Mouse (Mus musculus) naive thymus-derived CD4-positive, alpha-beta T cell, adult 2 months (primary cell): ENCODE measurements around the gene Dbil5.
"Not testable (repeated sequence)": the region's sequence is repeated elsewhere in the genome, so short reads cannot be mapped to it uniquely, and the experiment has no call there.

Source experiments
- DNase-seq: peaks from one replicate; pipeline ENCODE4 v3.0.0-alpha.2; 2011; ENCODE audit warnings: low read depth

Dbil5 gene

GRCm38 (mm10) chr11:76217390-76217800 lies at the start of gene Dbil5, which contains the start of gene Gemin4:
TSS of gene Dbil5 (plus strand) at chr11:76217608.
TSS of gene Gemin4 (minus strand) at chr11:76217664.
- DNase-seq: peak; percentile 100

- no peak for DNase-seq
These were observed 48.4 kb upstream of the Dbil5 start for GRCm38 (mm10) chr11:76168976-76169375.

DNA sequence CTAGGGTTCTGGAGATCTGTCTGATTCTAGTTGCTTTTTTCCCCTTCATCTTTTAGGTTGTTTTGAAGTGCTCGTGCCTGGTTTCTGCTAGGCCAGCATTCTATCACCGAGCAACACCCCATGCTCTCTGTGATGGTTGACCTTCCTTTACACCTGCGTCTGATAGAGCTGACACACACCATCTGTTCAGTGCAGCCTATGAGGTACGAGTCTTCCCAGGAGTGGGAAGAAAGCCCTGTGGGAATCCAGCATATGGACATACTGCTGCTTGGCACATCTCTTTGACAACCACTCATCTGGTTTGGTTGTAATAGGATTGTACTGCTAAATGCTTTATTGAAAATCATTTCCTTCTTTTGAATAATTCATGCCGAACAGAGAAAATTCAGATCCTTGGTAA lies 47.2 kb upstream of the Dbil5 start:
- DNase-seq: no peak

- DNase-seq: peak; percentile 17
These were observed 38.5 kb upstream of the Dbil5 start for GRCm38 (mm10) chr11:76178726-76179494.

GRCm38 (mm10) chr11:76179495-76180145 lies 37.8 kb upstream of the Dbil5 start, which contains the start of the genes Vps53 and Fam57a:
TSS of gene Vps53 (minus strand) at chr11:76179647.
TSS of gene Fam57a (plus strand) at chr11:76179671.
- peak; percentile 74 for DNase-seq

DNA sequence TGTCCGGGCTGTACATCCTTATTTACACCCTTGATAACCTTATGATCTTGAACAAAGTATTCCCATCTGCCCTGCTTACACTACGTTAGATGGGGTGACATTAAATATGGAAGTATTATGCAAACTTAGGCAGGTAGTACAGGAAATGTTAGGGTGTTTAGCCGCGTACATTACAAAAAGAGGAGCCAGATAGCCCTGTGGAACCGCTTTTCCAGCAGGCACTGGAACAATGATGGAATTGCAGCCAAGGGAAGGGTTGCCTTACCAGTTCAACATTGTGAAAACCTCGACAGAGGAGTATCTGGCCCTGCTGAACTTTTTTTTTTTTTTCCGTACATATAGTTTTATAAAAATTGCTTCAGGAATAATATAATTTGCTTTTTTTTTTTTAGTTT lies 37.3 kb upstream of the Dbil5 start:
- no peak for DNase-seq

- DNase-seq: no peak
These were observed 33.7 kb upstream of the Dbil5 start for GRCm38 (mm10) chr11:76183745-76184144.

DNA sequence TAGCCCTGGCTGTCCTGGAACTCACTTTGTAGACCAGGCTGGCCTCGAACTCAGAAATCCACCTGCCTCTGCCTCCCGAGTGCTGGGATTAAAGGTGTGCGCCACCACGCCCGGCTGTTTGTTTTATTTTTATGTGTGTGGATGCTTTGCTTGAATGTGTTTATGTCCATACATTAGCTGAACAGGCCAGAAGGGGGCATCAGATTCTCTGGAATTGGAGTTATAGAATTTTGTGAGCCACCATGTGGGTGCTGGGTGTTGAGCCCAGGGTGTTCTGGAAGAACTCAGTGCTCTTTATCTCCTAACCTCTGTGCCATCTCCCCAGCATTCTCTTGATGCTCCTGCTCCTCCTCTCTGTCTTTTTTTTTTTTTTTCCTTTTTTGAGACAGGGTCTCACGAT lies 30.5 kb upstream of the Dbil5 start:
- peak; percentile 23 for DNase-seq

GRCm38 (mm10) chr11:76196275-76196976 lies 21.0 kb upstream of the Dbil5 start:
- no peak for DNase-seq

DNA sequence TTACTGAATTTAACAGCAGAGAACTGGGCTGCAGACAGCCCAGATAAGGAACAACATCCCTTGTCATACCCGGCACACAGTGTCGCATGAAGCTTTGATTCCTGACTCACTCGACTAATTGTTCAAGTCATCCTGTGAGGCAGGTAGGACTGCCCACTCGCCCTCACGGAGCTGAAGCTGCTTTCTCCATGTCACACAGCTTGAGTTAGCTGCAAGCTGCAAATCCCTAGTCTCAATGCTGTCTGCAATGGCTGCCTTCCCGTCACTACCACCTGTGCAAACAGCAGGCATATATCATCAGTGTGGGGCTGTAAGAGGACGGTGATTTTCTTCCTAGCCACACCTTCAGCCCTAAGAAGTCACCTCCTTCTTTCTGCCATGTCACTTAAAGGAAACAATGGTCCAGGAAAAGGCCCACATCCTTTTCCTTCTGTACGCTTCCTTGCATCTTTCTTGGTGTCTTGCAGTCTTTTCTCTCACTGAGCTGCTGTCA lies 20.4 kb upstream of the Dbil5 start:
- no peak for DNase-seq

GRCm38 (mm10) chr11:76201761-76202674 lies 15.4 kb upstream of the Dbil5 start:
- peak; percentile 51 for DNase-seq

DNA sequence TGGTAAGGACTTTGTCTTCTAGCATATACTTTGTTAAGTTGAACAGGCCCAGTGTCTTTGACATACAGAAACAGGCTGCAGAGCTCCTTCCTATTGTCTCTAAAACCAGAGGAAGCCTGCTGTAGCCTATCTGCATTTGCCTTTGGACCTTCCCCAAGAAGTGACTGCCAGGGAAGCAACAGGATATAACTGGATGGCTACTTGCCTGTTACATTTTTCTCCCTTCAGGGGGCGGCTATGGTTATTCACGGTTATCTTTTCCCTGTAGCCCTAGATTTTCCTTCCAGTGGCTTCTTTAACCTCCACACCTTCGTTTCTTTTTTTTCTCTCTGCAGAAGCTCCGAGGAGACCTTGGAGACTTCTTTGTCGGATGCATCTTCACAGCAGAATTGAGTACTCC lies 10.6 kb upstream of the Dbil5 start:
- no peak for DNase-seq

GRCm38 (mm10) chr11:76210228-76210985 lies 7.0 kb upstream of the Dbil5 start:
- DNase-seq: no peak

- not testable (repeated sequence) for DNase-seq
These were observed 5.8 kb upstream of the Dbil5 start for GRCm38 (mm10) chr11:76211595-76211994.

DNA sequence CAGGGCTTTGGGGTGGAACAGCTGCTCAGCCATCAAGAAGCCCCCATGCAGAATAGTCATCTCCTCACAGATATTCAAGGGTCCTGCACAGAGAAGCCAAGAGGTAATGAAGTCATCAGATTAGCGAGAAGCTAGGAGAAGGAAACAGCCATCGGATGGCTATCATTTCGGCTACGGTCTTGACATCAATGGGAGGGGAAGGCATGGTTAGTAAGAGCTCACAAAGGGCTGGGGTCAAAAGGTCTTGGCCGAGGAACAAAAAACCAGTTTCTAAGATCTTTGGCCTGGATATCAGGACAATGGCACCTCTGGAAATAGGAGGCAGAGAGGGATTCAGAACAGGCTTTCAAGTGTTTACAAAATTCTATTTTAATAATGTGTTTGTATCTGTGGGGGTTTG lies 3.6 kb upstream of the Dbil5 start:
- no peak for DNase-seq

DNA sequence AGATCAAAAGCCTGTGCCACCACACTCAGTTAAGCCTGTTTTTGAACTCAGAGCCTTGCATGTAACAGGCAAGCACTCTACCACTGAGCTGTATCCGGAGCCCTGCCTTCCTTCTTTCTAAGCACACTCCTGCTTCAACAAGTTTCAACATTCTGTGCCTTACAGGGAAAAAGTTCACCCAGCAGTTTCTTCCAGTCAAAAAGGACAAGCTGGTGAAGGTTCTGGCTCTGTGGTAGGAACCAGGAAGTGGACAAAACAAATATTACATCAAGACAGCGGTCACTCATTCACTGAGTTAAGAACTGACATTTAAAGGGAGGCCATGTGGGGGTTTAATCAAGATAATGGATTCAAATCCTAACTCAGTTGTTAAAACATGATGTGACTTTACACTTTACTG lies 2.4 kb upstream of the Dbil5 start:
- peak; percentile 46 for DNase-seq

- DNase-seq: peak; percentile 12
These were observed 1.3 kb upstream of the Dbil5 start for GRCm38 (mm10) chr11:76216049-76216540.

DNA sequence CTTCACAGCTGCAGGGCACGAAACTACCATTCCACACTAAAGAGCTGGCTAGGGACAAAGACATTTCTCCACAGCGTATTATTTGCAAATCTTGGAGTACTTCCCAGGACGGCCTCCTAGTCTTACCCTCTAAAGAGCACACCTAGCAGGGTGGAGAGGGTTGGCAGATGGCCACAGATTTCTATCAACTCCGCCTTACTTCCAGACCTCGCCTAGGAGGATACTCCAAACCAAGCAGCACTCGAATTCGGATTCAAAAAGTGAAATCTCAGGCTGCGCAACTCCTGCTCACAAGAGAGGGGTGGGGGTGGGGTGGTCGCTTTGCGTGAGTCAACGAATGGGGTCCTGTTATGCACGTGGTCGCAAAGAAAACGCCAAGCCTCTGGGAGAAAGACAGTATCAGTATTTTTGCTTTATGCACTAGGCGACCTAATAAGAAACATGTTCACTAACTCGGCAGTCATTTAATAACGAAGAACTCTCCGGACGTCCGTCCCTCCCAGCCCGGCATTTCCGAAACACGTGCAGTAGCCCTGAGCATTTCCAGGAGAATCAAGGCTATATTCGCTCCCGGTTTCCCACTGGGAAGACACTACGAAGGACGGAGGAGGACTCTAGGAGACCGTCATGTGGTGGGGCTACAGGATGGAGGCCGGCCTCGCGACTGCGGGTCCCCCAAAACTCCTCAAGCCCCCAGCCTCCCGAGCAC lies 573 bp upstream of the Dbil5 start:
- DNase-seq: no peak

GRCm38 (mm10) chr11:76224631-76225030 lies 7.2 kb downstream of the Dbil5 start:
- no peak for DNase-seq

- DNase-seq: no peak
These were observed 7.6 kb downstream of the Dbil5 start for GRCm38 (mm10) chr11:76225051-76225450.
